Mouse (Mus musculus) intestine, embryonic 16.5 days (tissue): ENCODE results near the gene Cox10. TPM values are rescaled to one million over a fixed set of nuclear protein-coding genes. Genes with fewer than 3 reads are reported as not detected.

Experiments
- ATAC-seq: fragments of 200-750 bp; cut with Nextera tagmentation; 2 replicates; pipeline ENCODE4 v1.8.0; 2017; ENCODE audit warnings: moderate TSS enrichment, moderate library complexity
- H3K27ac ChIP-seq: fragments of 300-500 bp; sonication (generic); 2 replicates; pipeline ENCODE4 v1.5.1; 2014; ENCODE audit warnings: mild to moderate bottlenecking, low read length
- H3K27me3 ChIP-seq: fragments of 300-500 bp; sonication (generic); replicated peaks from 2 replicates; pipeline ENCODE4 v1.6.1; 2014; ENCODE audit warnings: low read length, control low read depth, mixed read lengths; ENCODE audit not compliant: control insufficient read depth, insufficient read depth
- H3K36me3 ChIP-seq: fragments of 300-500 bp; sonication (generic); 2 replicates; pipeline ENCODE4 v1.6.1; 2014; ENCODE audit warnings: low read length, control low read depth; ENCODE audit not compliant: control insufficient read depth, insufficient read depth
- H3K4me1 ChIP-seq: fragments of 300-500 bp; sonication (generic); 2 replicates; pipeline ENCODE4 v1.6.1; 2014; ENCODE audit warnings: low read length, control low read depth, mixed read lengths; ENCODE audit not compliant: control insufficient read depth, insufficient read depth
- H3K4me2 ChIP-seq: fragments of 300-500 bp; sonication (generic); 2 replicates; pipeline ENCODE4 v1.6.1; 2014; ENCODE audit warnings: low read depth, low read length, control low read depth
- H3K4me3 ChIP-seq: fragments of 300-500 bp; sonication (generic); 2 replicates; pipeline ENCODE4 v1.5.1; 2014; ENCODE audit warnings: mild to moderate bottlenecking, low read length
- H3K9ac ChIP-seq: fragments of 300-500 bp; sonication (generic); 2 replicates; pipeline ENCODE4 v1.6.1; 2014; ENCODE audit warnings: low read depth, low read length
- H3K9me3 ChIP-seq: fragments of 300-500 bp; sonication (generic); 2 replicates; pipeline ENCODE4 v1.6.1; 2016; ENCODE audit warnings: low read length, control low read depth; ENCODE audit not compliant: control insufficient read depth
- WGBS: fragments of 180-500 bp; shearing (Covaris S2); extraction: QIAGEN DNeasy Blood & Tissue Kit; methylation state at CpG from one replicate; pipeline ENCODE4 v1.1.7; 2014; 5-methylcytosine and 5-hydroxymethylcytosine counted together
- polyA plus RNA-seq: library from polyadenylated mRNA; unstranded; fragments of >200 nt; fragmentation: Nextera tagmentation; extraction: Ambion mirVana; gene quantifications from 2 replicates; pipeline ENCODE4 v1.2.1, GENCODE M21; 2015

Gene Cox10
- polyA plus RNA-seq, 1 experiment from 2014 or later, result 32.4 TPM

GRCm38 (mm10) chr11:64089682-64090081 is 10.4 kb upstream of the Cox10 start:
- Histone ChIP-seq H3K4me2 (no peak overlapping the region), H3K4me3 (no peak overlapping the region), H3K36me3 (no peaks in the 10 kb centered on the region), H3K27me3 (no peaks in the 10 kb centered on the region), H3K9ac (no peak overlapping the region), H3K4me1 (no peaks in the 10 kb centered on the region), H3K27ac (no peak overlapping the region), H3K9me3 (no peaks in the 10 kb centered on the region)
- WGBS, result 62% methylated on average over 2 of the region's 2 CpGs
- ATAC-seq, result no peak

GRCm38 (mm10) chr11:64085888-64086287 is 6.6 kb upstream of the Cox10 start:
- Histone ChIP-seq H3K36me3 (no peaks in the 10 kb centered on the region), H3K4me1 (peaks cover 3% of the 10 kb centered on the region; the same call in 1 of the 2 replicates), H3K27ac (no peak overlapping the region), H3K4me2 (no peak overlapping the region), H3K4me3 (no peak overlapping the region), H3K9ac (no peak overlapping the region), H3K9me3 (no peaks in the 10 kb centered on the region), H3K27me3 (no peaks in the 10 kb centered on the region)
- WGBS, result 76% methylated on average over 5 of the region's 5 CpGs
- ATAC-seq, result no peak

GRCm38 (mm10) chr11:64079727-64080081 is 436 bp upstream of the Cox10 start:
- Histone ChIP-seq H3K36me3 (no peaks in the 10 kb centered on the region), H3K9me3 (no peaks in the 10 kb centered on the region), H3K27me3 (no peaks in the 10 kb centered on the region), H3K4me1 (peaks cover 7% of the 10 kb centered on the region), H3K4me2 (peak overlapping the region; percentile 67), H3K4me3 (peak overlapping the region; percentile 80), H3K27ac (peak overlapping the region; percentile 94), H3K9ac (peak overlapping the region; percentile 84)
- ATAC-seq, result peak; percentile 63; the same call in 1 of the 2 replicates
- WGBS, result under 1% methylated on average over 8 of the region's 8 CpGs

- H3K36me3 ChIP-seq, result no peaks in the 10 kb centered on the region
- no peak overlapping the region for H3K4me2 ChIP-seq
- WGBS, result 87% methylated on average over 4 of the region's 4 CpGs
- H3K4me3 ChIP-seq, result no peak overlapping the region
- no peak overlapping the region for H3K9ac ChIP-seq
- peak overlapping the region; percentile 24; the same call in 1 of the 2 replicates for H3K27ac ChIP-seq
- H3K4me1 ChIP-seq, result peaks cover 5% of the 10 kb centered on the region
- no peaks in the 10 kb centered on the region for H3K27me3 ChIP-seq
- H3K9me3 ChIP-seq, result no peaks in the 10 kb centered on the region
- ATAC-seq, result peak; percentile 56
These were observed 3.1 kb downstream of the Cox10 start for GRCm38 (mm10) chr11:64076212-64076611.

GRCm38 (mm10) chr11:64073379-64073778 is 5.9 kb downstream of the Cox10 start:
- H3K27me3 ChIP-seq, result no peaks in the 10 kb centered on the region
- no peak for ATAC-seq
- H3K9ac ChIP-seq, result no peak overlapping the region
- H3K9me3 ChIP-seq, result no peaks in the 10 kb centered on the region
- peaks cover 3% of the 10 kb centered on the region for H3K4me1 ChIP-seq
- 82% methylated on average over 4 of the region's 4 CpGs for WGBS
- H3K4me3 ChIP-seq, result no peak overlapping the region
- no peaks in the 10 kb centered on the region for H3K36me3 ChIP-seq
- H3K4me2 ChIP-seq, result no peak overlapping the region
- H3K27ac ChIP-seq, result no peak overlapping the region

- H3K4me1 ChIP-seq, result no peaks in the 10 kb centered on the region
- H3K36me3 ChIP-seq, result no peaks in the 10 kb centered on the region
- ATAC-seq, result no peak
- 91% methylated on average over 12 of the region's 12 CpGs for WGBS
- H3K27ac ChIP-seq, result no peak overlapping the region
- no peak overlapping the region for H3K4me2 ChIP-seq
- no peak overlapping the region for H3K9ac ChIP-seq
- no peaks in the 10 kb centered on the region for H3K9me3 ChIP-seq
- no peak overlapping the region for H3K4me3 ChIP-seq
- no peaks in the 10 kb centered on the region for H3K27me3 ChIP-seq
These were observed 7.7 kb downstream of the Cox10 start for GRCm38 (mm10) chr11:64071536-64071935.

GRCm38 (mm10) chr11:64066001-64066400 is 13.3 kb downstream of the Cox10 start:
- Histone ChIP-seq H3K9me3 (no peaks in the 10 kb centered on the region), H3K4me3 (no peak overlapping the region), H3K36me3 (no peaks in the 10 kb centered on the region), H3K27ac (no peak overlapping the region), H3K4me1 (no peaks in the 10 kb centered on the region), H3K4me2 (no peak overlapping the region), H3K27me3 (no peaks in the 10 kb centered on the region), H3K9ac (no peak overlapping the region)
- 92% methylated on average over 2 of the region's 2 CpGs for WGBS
- no peak for ATAC-seq

GRCm38 (mm10) chr11:64063130-64063529 is 16.1 kb downstream of the Cox10 start:
- H3K27ac ChIP-seq, result no peak overlapping the region
- ATAC-seq, result no peak
- WGBS, result 52% methylated on average over 3 of the region's 3 CpGs
- H3K4me3 ChIP-seq, result no peak overlapping the region
- H3K4me1 ChIP-seq, result no peaks in the 10 kb centered on the region
- H3K9me3 ChIP-seq, result no peaks in the 10 kb centered on the region
- no peaks in the 10 kb centered on the region for H3K27me3 ChIP-seq
- H3K36me3 ChIP-seq, result peaks cover 5% of the 10 kb centered on the region; the same call in 1 of the 2 replicates
- no peak overlapping the region for H3K4me2 ChIP-seq
- H3K9ac ChIP-seq, result no peak overlapping the region

GRCm38 (mm10) chr11:64062226-64062625 is 17.0 kb downstream of the Cox10 start:
- Histone ChIP-seq H3K4me2 (no peak overlapping the region), H3K4me3 (no peak overlapping the region), H3K27me3 (no peaks in the 10 kb centered on the region), H3K36me3 (peaks cover 7% of the 10 kb centered on the region; the same call in 1 of the 2 replicates), H3K9me3 (no peaks in the 10 kb centered on the region), H3K27ac (no peak overlapping the region), H3K9ac (no peak overlapping the region), H3K4me1 (no peaks in the 10 kb centered on the region)
- WGBS, result 94% methylated on average over 4 of the region's 4 CpGs
- no peak for ATAC-seq

- 82% methylated on average over 2 of the region's 2 CpGs for WGBS
These were observed 20.0 kb downstream of the Cox10 start for GRCm38 (mm10) chr11:64059305-64059704.

More at GRCm38 (mm10) chr11:64059305-64059704, 20.0 kb downstream of the Cox10 start:
- no peak overlapping the region for H3K27ac ChIP-seq
- H3K36me3 ChIP-seq, result peaks cover 7% of the 10 kb centered on the region; the same call in 1 of the 2 replicates
- H3K9ac ChIP-seq, result no peak overlapping the region
- no peak overlapping the region for H3K4me2 ChIP-seq
- H3K4me1 ChIP-seq, result no peaks in the 10 kb centered on the region
- no peaks in the 10 kb centered on the region for H3K9me3 ChIP-seq
- ATAC-seq, result no peak
- H3K27me3 ChIP-seq, result no peaks in the 10 kb centered on the region
- no peak overlapping the region for H3K4me3 ChIP-seq
